Mouse (Mus musculus): ENCODE measurements around the gene Serinc4.
"Not testable (repeated sequence)": the region's sequence is repeated elsewhere in the genome, so short reads cannot be mapped to it uniquely, and the experiment has no call there.

Gene Serinc4

DNA sequence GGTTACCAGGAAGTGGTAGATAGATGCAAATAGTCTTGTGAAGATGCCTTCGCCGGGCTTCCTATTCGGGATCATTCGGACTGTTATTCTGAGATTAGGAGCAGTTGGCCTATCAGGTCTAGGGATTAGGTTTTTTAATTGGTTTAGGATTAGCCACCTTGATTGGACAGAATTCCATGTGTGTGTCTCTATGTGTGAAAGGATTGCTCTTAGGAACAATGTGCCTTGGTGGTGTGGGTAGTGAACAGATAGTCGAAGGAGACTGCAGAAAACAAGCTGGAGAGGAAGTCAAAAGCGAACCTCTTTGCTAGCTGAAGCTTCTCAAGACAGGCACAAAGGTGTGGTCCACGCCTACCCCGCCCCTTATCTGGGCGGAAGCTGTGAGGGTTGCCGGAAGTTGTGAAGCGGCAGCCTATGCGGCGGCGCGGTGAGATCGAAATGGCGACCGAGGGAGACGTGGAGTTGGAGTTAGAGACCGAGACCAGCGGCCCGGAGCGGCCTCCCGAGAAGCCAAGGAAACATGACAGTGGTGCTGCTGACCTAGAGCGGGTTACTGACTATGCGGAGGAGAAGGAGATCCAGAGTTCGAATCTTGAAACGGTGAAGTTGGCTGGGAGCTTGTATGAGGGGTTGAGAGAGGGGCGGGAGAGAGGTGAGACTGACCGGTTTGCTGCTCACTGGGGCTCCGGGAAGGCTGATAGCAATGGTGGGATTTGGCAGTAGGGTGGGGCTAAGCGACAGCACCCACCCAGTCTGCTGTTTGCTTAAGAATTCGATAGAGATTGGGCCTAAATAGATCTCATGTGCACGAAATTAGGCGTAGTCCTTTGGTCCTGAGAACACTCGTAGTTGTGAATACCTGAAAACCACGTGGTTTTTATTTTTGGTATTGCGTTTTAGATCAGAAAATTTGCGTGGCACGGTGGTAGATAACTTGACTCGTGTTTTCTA is at the start of gene Serinc4:
Gene Serinc4, minus strand, starts transcription at position 90 of the 951 bp plus-strand sequence.
- peak; percentile 88 to 92 for DNase-seq

- not testable (repeated sequence) for DNase-seq
Observed at GRCm38 (mm10) chr2:121501550-121501949, 45.0 kb upstream of the Serinc4 start.

- not testable (repeated sequence) for DNase-seq
Observed at GRCm38 (mm10) chr2:121484403-121484802, 27.8 kb upstream of the Serinc4 start.

- no peak for DNase-seq
Observed at GRCm38 (mm10) chr2:121483576-121483975, 27.0 kb upstream of the Serinc4 start.

DNA sequence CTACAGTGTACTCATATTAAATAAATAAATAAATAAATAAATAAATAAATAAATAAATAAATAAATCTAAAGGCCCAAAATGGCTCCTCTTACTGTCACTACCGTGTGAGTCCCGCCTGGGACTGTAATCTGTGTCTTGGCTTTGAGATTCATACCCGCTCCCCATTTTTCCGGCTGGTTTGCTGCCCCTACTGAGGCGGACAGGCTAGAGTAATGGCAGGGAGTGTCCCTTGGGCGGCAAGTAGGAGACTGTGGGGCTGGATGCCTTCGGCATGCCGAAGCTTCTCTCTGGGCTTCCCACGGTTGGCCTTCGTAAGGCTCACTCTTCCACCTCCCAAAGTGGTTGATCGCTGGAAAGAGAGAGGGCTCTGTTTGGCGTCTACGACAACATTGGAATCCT is 24.3 kb upstream of the Serinc4 start:
- DNase-seq, result not testable (repeated sequence)

GRCm38 (mm10) chr2:121480498-121480897 is 23.9 kb upstream of the Serinc4 start:
- peak; percentile 17 to 64 for DNase-seq

- DNase-seq, result no peak
Observed at GRCm38 (mm10) chr2:121477491-121478266, 21.1 kb upstream of the Serinc4 start.

DNA sequence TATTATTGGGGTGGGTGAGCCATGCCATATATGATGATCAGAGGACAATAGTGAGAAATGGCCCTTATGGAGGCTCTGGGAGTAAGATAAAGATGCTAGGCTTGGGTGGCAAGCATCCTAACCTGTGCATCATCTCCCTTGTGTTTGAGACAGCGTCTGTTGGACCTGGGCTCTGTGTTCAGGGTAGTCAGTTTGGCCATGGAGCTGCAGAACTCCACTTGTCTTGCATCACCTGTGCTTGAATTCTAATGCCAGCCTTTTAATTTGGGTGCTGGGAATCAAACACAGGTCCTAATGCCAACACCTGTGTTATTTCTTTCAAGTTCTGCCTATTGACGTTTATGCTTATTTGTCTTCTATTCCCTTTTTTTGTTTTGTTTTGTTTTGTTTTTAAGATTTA is 18.7 kb upstream of the Serinc4 start:
- DNase-seq, result not testable (repeated sequence)

- no peak for DNase-seq
Observed at GRCm38 (mm10) chr2:121474180-121474535, 17.6 kb upstream of the Serinc4 start.

DNA sequence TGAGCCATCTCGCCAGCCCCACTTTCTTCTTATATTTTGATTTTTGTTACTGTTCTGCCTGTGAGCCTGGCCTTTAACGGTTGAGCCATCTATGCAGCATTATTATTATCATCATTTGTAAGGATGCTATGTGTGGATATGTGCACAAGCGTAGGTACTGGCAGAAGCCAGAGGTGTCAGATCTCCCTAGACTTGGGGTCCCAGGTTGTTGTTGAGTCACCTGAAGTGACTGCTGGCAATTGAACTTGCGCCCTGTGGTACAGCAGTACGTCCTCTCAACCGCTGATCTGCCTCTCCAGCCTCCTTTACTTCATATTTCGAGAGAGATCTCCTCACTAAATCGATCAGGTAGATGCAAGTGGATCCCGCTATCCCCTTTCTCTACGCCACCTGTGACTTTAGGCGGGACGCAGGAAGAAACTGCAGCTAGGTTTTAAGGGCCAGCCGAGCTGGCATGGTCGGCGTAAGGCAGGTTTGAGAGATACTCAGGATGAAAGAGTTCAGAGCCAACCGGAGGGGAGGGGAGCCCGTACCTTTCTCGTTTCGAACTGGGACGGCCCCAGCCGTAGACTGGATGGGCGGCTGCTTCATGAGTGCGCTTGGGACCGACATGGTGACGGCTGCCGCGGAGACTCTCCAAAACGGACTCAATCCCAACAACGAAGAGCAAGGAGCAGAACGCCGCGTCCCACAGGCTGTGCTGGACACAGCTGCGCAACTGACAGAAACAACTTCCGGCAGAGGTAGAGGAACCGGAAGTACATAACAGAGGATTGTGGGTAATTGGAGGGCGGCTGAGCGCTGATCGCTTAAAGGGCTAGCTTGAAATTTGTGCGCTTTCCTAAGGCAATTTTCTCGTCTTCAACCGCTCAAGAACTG is 17.0 kb upstream of the Serinc4 start, which contains the start of gene Mfap1b:
Gene Mfap1b, minus strand, starts transcription at position 767 of the 879 bp plus-strand sequence.
- DNase-seq, result peak; percentile 84 to 92

DNA sequence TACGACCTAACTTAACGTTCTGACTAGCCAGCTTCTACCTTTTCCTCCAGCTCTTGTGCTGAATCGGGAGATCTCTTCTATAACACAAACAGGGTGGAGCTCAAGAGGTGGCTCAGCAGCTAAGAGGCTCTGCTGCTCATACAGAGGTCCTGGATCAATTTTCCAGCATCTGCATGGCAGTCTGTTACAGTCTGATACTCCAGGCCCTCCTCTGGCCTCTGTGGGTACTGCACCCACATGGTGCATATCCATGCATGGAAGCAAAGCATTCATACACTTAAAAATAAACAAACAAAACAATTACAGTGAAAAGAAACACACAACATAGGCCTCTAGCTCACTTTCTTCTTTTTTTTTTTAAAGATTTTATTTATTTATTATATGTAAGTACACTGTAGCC is 16.2 kb upstream of the Serinc4 start:
- DNase-seq, result not testable (repeated sequence)

DNA sequence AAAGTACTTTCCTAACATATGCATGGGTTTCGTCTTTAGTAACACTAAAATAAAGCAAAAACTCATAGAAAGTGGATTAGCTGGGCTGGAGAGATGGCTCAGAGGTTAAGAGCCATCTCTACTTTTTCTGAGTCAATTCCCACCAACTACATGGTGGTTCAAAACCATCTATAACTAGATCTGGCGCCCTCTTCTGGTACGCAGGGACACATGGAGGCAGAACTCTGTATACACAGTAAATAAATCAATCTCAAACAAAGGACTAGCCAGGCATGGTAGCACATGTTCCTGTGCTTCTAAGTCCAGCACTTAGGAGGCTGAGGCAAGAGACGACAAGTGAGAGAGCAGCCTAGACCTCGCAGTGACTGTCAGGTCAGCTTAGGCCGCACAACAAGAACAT is 12.4 kb upstream of the Serinc4 start:
- DNase-seq, result not testable (repeated sequence)

GRCm38 (mm10) chr2:121460071-121460470 is 3.5 kb upstream of the Serinc4 start:
- no peak for DNase-seq

DNA sequence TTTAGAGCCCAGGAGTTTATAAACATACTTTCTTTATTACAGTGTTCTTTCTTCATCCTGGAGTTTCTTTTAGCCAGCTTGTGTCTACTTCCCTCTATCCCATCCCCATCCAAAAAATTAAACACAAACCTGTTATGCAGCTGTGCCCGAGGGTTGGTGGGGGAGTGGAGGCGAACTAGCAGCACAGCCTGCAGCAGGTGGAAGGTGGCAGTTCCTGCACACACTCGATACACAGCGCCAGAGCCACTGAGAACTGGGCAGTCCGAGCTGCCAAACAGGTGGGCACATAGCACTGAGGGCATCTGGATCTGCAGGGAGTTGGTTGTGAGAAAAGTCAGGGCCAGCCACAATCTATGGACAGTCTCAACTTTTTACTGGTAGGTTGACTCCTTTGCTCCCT is 1.0 kb downstream of the Serinc4 start:
- no peak for DNase-seq

- DNase-seq, result no peak
Observed at GRCm38 (mm10) chr2:121453917-121454316, 2.7 kb downstream of the Serinc4 start.

GRCm38 (mm10) chr2:121452990-121453389 is 3.6 kb downstream of the Serinc4 start, which contains the start of gene Hypk:
Hypk (plus strand) TSS chr2:121453290.
- DNase-seq, result no peak

GRCm38 (mm10) chr2:121452361-121452760 is 4.2 kb downstream of the Serinc4 start:
- no peak for DNase-seq

- peak in 1 of 2 experiments; percentile 43 for DNase-seq
Observed at GRCm38 (mm10) chr2:121450093-121450492, 6.5 kb downstream of the Serinc4 start.

- DNase-seq, result no peak
Observed at GRCm38 (mm10) chr2:121449545-121450011, 7.0 kb downstream of the Serinc4 start.

GRCm38 (mm10) chr2:121448739-121449535 is 7.6 kb downstream of the Serinc4 start, which contains the start of gene Serf2:
Serf2 (plus strand) TSS chr2:121449195.
- DNase-seq, result peak; percentile 100

- DNase-seq, result peak; percentile 61 to 77
Observed at GRCm38 (mm10) chr2:121448136-121448535, 8.4 kb downstream of the Serinc4 start.

Measured in kidney, postnatal 36 days (tissue).